Mouse (Mus musculus) R1 (cell line): ENCODE results near the gene Clta.
A peak's percentile ranks its signal among the peaks of the same experiment; 100 is the strongest.

Experiments used
- DNase-seq: peaks from one replicate; pipeline ENCODE4 v3.0.0-alpha.2; 2018; ENCODE audit warnings: low read depth, low spot score

The Clta gene

DNA sequence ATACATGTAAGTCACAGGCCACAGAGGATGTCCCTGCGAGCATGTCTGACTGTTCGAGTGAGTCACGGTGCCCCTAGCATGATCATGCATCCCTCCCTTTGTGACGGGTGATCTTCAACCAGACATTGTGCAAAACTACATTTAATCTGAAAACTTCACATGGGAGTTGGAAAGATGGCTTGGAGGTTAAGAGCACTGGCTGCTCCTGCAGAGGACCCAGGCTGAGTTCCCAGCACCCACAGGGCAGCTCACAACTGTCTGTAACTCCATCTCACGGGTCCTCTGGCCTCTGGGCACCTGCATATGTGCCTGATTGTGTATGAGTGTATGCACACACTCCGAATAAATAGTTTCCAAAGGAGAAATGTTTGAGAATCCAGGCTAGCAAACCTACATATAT is 20.0 kb downstream of the Clta start:
- no peak for DNase-seq

DNA sequence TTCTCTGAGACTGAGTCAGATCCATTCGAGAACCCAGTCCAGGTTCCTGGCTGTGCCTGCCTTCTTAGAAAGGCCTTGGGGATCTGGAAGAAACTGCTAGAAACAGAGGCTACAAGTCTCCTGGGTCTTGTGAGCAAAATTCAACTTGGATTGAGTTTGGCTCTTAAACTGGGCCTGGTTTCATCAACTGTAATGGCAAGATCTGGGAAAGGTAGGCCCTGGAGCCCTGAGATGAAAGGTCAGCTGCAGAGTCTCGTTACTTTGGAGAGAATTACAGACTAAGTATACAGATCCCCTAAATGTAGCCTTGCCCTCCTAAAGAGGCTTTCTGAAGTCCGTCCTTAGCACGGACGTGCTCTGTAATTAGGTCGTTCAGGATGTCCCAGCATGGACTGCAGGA is 21.3 kb downstream of the Clta start:
- no peak for DNase-seq

DNA sequence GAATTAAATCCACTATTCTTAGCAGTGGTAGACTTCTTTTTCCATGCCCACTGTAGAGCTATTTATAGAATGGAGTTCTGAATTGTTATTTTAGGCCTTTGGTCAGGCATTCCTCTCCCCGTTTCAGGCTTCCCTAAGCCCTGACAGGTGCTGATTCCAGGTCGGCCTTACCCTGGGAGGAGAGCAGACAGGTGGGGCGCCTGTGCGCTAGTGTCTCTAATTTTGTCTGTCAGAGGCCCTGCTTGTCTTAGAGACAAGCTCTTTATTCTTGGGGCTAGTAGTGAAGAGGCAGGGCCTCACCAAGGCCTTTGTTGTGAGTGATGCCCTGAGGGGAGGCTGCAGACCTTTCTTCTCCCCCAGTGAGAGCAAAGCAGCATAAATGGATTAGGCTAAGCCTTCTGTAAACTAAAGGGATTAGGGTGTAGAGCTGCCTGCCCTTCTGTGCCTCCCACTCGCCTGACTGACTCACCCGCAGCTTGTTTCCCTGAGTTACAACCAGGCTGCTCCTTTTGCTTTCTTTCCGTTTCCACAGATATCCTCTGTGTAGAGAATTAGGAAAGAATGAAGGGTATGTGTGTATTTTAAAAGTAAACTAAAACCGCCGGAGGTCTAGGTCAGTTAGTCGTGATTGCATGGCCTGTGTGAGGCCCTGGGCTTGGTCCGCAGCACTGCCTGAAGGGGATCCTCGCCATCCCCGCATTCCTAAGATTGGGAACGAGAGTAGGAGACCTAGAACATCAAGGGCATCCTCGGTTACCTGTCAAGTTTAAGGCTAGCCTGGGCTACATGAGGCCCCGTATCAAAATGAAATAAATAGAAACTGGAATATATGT is 24.3 kb downstream of the Clta start:
- peak; percentile 68 for DNase-seq

DNA sequence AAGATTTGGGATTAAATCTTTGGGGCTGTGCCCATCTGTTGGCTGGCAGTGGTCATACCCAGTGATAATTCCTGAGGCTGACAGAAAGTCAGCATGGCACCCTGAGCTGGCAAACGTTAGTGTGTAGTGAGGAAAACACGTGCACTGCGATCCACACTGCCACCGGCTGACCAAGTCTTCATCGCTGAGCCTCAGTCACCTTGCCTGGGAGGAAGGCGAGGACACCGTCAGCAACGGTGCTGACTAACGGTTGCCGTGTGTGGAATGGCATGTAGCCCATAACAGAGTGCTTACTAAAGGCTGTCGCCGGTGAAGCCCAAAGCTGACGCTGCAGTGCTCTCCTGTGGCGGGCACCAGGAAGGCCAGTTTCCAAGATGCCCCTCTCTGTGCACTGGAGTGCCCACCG is 25.4 kb downstream of the Clta start:
- no peak for DNase-seq

DNA sequence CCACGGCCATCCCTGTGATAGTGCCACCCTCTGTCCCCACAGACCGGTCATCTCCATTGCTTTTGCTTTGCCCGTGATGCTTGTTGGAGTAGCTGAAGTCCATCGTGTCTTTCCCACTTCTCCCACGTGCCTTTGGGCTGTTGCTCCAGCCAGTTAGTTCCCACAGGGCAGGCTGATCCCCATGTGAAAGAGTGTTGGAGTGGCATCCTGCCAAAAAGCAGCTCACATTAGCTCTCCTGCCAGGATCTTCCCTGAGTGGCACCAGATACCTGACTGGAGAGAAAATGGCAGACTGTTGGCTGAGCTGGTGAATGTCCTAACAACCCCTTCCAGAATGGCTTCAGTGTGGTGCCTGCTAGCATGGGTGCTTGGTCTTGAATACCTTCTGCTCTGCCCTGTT is 27.3 kb downstream of the Clta start:
- DNase-seq: no peak

DNA sequence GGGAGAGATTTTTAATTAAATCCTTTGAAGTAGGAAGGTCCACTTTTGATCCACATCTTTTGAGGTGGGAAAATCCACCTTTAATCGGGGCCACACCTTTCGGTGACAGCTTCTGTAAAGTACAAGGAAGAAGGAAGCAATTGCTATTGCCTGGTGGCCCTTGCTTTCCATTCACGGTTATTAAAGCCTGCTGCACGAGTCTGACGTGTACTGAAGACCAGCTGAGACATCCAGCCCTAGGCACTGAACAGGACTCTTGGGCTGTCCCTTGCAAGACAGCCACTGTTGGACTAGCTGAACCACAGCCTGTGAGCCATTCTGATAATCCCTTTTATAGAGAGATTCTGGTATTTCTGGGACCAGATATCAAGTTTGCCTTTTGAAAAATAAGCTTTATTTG is 32.2 kb downstream of the Clta start:
- no peak for DNase-seq

DNA sequence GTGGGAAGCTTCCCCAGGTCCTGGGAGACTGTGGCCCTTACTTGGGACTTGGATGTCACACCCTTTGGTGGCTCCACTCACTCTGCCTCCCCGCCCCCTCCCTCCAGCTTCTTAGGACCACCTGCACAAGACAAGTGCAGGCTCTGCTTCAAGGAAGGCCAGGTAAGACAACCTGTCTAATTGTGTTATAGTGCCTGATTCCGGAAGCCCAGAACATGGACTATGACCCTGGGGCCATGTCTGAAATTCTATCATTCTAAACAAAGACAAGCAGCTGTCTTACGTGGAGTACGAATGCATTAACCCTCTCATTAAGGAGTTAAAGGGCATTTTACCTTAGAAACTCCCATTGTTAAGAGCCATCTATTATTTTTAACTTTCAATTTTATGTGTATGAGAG is 36.5 kb downstream of the Clta start:
- no peak for DNase-seq

DNA sequence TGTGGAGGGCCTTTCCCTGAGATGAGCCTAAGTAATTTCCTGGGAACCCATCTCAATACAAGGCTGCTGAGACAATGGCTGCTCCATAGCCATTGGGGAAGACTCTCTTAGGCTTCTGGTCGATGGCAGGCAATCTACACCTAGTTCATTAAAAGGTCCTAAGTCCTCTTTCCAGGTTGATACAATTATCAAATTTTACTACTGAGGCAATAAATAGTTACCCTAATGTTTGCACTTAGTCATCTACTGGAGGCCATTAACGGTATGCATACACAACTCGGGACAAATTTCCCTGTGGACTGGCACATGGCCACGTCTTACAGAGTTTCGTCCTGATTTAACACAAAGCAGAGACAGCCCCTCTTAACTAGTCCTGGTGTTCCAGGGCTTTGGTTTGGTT is 38.2 kb downstream of the Clta start:
- DNase-seq: no peak

DNA sequence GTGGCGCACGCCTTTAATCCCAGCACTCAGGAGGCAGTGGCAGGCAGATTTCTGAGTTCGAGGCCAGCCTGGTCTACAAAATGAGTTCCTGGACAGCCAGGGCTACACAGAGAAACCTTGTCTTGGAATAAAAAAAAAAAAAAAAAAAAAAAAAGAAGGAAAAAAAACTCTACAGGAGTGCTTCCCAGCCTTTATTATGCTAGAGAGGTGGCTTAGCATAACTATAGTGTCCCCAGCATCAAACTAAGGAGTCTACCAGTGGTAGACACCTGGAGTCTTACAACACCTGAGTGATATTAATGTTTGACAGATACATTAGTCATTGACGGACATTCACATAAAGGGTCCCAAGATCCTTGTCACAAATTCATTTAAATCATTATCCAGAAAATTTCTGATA is 38.9 kb downstream of the Clta start:
- DNase-seq: peak; percentile 38

DNA sequence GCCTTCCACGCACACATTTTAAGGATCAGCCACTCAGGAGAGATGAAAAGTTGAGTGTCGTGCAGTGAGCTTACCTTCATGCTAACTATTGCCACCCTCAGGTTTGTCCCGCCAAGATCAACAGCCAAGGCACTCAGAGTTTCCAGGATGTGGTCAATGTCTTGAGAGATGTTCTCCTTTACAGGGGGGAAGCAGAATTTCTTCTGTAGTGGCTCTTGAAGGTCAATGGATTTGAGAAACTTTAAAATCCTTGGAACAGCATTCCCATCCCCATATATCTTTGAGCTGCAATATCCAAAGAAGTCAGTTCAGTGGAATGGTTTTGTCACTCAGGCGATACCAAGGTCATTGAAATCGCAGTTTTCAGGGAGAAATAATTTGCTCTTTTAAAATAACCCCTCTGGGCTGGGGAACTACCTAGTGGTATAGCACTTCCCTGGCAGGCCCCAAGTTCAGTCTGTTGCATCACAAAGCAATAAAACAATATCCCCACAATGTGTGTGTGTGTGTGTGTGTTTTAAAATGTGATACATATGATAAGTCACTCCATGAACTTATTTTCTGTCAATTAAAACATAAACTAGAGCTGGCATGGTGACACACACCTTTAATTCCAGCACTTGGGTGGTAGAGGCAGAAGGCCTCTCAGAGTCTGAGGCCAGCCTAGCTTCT is 40.6 kb downstream of the Clta start:
- DNase-seq: no peak

DNA sequence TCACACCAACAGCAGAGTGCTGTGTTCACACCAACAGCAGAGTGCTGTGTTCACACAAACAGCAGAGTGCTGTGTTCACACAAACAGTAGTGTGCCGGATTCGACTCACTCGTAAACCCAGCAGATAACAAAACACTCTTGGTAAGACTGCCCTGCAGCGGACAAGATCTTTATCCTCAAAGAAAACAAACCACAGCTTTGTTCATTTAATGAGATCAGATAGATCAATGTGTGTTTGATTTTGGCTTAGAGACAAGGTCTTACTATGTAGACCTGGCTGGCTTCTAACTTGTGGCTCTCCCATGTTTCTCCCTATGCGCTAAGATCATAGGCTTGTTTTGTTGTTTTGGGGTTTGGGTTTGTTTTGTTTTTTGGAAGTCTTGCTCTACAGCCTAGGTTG is 41.8 kb downstream of the Clta start:
- no peak for DNase-seq

DNA sequence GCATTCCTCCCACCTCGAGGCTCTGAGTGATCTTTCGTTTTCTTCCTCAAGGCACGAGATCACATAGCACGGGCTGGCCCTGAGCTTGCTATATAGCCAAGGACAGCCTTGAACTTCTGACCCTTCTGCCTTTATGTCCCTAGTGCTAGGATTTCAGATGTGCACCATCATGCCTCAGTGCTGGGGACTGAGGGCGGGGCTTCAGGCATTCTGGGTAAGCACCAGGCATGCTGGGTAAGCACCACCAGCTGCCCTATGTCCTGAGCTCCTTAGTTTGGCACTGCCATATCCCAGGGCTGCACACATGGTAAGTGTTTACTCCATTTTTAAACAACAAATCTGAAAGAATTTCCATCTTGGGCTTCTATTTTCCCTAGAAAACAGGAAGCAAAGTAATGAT is 45.6 kb downstream of the Clta start:
- DNase-seq: peak; percentile 92

DNA sequence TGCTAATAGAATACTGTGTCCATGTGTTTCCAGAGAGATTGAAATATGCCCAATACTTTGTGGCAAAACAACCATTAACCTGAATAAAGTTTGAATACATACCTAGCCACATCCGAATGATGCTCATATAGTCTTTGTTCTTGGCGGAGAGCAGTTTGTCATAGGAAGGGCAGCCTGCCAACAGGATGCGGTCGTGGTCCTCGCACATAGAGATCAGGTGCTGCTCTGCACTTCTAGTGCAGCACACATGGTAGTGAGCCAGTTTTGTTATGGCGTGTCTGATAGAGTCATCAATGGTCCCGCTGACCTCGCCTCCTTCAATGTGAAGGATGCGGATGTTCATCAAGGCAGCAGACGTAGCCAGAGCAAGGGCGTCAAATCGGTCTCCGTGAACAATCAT is 55.4 kb downstream of the Clta start:
- no peak for DNase-seq

DNA sequence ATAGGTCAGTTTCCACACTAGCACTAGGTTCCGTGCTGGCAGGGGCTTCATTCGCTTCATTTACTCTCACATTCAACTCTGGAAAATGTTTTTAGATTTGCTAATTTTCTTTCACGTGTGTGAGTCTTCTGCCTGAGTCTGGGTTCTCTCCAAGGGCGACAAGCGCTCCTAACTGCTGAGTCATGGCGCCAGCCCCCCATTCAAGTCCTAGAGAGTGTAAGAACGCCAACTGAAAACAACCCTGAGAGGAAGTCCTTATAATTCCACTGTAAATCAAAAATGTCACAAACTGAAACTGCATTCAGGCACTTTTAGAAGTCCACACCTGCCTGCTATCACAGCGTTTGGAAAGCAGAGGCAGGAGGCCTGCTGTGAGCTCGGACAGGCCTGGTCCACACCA is 57.8 kb downstream of the Clta start:
- peak; percentile 77 for DNase-seq

DNA sequence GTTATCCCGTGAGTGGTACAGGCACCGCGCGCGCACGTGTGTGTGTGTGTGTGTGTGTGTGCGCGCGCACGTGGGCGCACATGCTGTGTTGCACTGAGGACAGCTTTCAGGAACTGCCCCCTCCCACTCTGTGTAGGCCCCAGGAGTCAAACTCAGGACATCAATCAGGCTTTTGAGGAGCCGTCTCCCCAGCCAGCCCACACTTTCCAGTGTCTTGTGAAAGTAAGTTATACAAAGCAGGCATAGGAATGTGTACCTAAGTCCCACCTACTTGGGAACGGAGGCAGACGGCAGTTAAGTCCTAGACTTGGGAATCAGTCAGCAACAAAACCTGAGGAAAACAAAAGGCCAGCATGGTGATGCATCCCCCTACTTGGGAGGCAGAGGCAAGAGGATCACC is 58.6 kb downstream of the Clta start:
- DNase-seq: peak; percentile 90

DNA sequence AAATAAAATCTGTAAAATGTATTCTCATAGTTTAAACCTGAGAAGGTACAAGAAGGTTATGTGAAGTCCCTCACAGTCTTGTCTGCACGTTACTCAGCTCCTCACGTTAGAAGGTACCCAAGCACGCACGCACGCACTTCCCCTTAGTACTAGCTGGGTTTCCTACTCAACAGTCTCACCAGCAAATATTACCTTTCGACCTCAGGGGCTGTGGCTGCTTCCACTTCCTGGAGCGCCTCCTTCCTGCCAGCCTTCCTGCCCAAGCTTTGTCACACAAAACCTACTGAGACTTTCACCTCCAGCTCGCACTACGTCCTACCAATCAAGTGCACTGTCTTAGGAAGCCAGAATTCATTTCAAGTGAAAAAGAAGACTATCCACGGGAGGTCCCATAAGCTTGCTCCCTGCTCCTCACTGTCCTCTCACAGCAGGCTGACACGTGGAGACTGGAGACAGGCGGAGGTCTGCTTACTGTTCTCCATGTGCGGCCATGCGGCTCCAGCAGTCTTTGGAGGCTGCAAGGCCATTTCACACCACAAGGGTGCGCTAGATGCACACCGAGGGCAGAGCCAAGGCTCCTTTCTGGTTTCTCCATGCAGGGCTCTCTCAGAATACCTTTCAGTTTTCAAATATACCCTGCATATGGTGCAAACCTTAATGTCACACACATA is 61.2 kb downstream of the Clta start:
- peak; percentile 96 for DNase-seq

DNA sequence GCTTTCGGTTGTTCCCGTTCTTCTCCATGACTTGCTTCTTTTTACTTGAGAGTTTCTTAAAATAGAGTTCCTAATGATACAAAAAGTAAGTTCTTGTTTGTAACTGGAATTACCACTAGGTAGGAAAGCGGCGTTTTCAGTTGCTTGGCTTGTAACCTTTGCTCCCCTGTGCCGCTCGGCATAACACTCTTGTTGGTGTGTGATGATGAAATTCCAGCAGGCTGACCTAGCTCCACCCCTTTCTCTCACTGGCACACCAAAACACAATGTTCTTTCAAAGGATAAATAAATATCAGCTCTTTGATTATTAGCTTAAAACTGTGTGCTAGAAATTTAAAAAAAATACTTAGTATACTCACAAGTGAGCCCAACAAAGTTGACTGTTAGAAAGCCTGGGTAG is 62.6 kb downstream of the Clta start:
- DNase-seq: peak; percentile 27

DNA sequence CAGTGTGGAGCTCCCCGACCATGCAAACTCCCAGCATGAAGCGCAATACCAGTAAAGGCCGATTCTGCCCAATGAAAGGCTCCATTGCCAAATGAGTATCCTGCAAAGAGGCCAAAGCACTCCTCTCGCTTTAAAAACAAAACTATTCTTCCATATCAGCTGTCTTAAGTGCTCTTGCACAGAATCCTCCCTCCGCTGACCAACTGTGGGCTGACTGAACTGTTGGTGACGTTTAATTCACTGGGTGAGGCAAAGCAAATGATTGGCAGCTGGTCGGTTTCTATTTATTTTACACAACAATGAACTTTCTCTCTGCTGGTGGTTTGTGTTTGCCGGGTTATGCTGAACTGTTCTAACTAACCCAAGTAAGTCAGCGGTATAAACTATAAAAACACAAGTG is 64.5 kb downstream of the Clta start:
- peak; percentile 62 for DNase-seq

DNA sequence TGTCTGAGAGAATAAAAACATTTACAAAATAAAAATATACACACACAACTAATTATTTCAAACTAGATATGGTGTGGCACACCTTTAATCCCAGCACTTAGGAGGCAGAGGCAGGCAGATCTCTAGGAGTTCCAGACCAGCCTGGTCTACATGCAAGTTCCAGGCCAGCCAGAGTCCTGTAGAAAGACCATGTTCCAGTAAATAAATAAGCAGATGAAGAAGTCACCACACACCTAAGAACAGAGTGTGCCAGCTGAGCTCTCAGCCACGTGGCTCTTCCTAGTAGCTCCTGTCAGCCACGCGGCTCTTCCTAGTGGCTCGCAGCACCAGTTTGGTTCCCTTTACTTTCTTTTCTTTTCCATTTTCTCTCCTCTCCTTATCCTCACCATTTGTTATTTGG is 65.2 kb downstream of the Clta start:
- DNase-seq: no peak

DNA sequence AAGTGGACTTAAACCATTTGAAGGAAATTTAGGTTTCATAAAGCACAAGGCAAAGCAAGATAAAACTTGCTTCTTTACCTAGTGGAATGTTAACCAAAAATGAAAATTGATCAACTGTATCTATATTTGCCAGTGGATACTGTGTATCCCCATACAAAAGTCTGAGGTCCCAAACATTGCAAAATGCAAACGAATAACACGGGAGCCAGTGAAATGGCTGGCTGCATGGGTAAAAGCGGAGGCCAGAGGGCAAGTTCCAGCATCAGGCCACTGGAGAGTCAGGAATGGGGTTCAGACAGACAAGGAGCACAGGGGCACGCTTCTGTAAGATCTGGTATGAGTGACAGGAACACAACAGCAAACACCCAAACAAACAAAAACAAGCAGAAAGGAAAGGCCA is 66.4 kb downstream of the Clta start:
- DNase-seq: no peak

DNA sequence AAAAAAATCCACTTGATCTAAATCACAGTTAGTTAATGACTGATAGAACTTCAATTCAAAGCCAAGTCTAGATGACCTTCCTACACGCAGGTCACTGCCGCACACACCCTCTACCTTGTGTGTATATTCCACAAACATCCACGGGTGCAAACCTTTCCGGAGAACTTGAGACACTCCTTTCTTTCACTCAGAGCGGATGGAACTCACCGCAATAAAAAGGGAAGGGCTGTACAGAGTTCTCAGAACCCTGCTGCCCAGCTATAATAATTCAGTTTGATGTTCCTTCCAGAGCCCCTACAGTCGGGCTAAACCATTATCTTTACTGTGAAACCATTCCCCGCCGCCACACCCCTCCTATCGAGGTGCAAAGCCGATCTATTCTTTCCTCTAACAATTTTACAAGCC is 67.5 kb downstream of the Clta start:
- DNase-seq: no peak

DNA sequence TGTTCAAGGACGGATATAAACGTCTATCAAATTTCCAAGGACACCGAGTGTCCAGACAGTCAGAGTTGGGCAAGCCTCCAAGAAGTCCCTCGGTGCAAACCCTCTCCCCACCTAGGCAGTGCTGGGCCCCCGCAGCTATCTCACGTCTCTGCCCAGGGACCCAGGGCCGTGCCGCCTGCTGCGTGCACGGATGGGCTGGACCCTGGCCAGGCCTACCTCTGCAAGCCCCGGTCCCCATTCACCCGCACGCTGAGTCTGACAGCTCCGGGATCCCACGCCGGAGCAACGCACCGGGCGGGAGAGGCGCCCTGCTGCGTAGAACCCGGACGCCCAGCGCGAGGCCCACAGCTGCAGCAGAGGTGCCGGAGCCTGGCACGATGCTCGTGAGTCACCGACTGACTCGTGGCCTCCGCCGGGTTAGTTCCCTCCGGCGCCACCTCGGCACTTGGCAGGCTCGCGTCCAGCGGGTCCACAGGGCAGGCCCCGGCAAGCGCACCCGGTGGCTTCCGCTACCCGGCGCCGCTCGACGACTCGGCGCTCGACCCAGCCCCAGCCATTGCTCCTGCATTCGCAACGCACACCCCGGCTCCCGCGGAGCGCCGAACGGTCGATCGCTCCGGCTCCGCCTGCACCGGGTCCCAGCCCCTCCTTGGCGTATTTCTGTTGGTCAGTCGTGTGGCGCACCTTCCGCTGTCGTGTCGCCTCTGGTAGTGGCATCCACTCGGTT is 68.1 kb downstream of the Clta start:
- peak; percentile 85 for DNase-seq
